Mouse (Mus musculus) spleen, adult 2 months (tissue): ENCODE data around the gene Tdrd5. TPM values are rescaled to one million over a fixed set of nuclear protein-coding genes. Genes with fewer than 3 reads are reported as not detected.

Experiments used
- DNase-seq, 2 experiments: peaks; one replicate each; pipeline versions ENCODE4 v3.0.0 to v3.0.0-alpha.2; 2012 to 2021; ENCODE audit warnings: low spot score in 2 of 2, low read depth in 1 of 2
- H3K27ac ChIP-seq: fragments of 200-500 bp; 2 replicates; pipeline ENCODE4 v1.5.1; 2012; ENCODE audit warnings: low read length, inconsistent platforms; ENCODE audit not compliant: insufficient read depth
- H3K27me3 ChIP-seq: fragments of 200-500 bp; 2 replicates; pipeline ENCODE4 v1.6.1; 2012; ENCODE audit warnings: mild to moderate bottlenecking, moderate library complexity, low read length, inconsistent platforms; ENCODE audit not compliant: control insufficient read depth, insufficient read depth
- H3K36me3 ChIP-seq: fragments of 200-500 bp; 2 replicates; pipeline ENCODE4 v1.6.1; 2012; ENCODE audit warnings: mild to moderate bottlenecking, low read length, inconsistent platforms; ENCODE audit not compliant: control insufficient read depth, insufficient read depth
- H3K4me1 ChIP-seq: fragments of 200-500 bp; 2 replicates; pipeline ENCODE4 v1.6.1; 2011; ENCODE audit warnings: inconsistent platforms; ENCODE audit not compliant: control insufficient read depth, insufficient read depth, insufficient read length
- H3K4me3 ChIP-seq: fragments of 200-500 bp; 2 replicates; pipeline ENCODE4 v1.5.1; 2011; ENCODE audit warnings: mild to moderate bottlenecking, inconsistent platforms; ENCODE audit not compliant: insufficient read depth, insufficient read length; ENCODE audit errors: extremely low read depth
- CTCF ChIP-seq: fragments of 200-500 bp; IDR thresholded peaks from 2 replicates; pipeline ENCODE4 v1.5.1; 2011; ENCODE audit warnings: mild to moderate bottlenecking, inconsistent platforms; ENCODE audit not compliant: insufficient read depth, insufficient read length, insufficient replicate concordance; ENCODE audit errors: extremely low read depth
- POLR2A ChIP-seq: fragments of 200-500 bp; IDR thresholded peaks from 2 replicates; pipeline ENCODE4 v1.6.1; 2011; ENCODE audit warnings: low read depth, low read length, inconsistent platforms
- WGBS: fragments of 180-500 bp; shearing (Covaris S2); methylation state at CpG from one replicate; pipeline ENCODE4 v1.1.7; 2018; 5-methylcytosine and 5-hydroxymethylcytosine counted together
- polyA plus RNA-seq: library from polyadenylated mRNA; depleted of rRNA; stranded (reverse); fragments of >200 nt; gene quantifications from 2 replicates; pipeline ENCODE4 v1.2.3, GENCODE M21; 2012; rRNA removed

Gene Tdrd5
- polyA plus RNA-seq = not detected in 2 replicates

DNA sequence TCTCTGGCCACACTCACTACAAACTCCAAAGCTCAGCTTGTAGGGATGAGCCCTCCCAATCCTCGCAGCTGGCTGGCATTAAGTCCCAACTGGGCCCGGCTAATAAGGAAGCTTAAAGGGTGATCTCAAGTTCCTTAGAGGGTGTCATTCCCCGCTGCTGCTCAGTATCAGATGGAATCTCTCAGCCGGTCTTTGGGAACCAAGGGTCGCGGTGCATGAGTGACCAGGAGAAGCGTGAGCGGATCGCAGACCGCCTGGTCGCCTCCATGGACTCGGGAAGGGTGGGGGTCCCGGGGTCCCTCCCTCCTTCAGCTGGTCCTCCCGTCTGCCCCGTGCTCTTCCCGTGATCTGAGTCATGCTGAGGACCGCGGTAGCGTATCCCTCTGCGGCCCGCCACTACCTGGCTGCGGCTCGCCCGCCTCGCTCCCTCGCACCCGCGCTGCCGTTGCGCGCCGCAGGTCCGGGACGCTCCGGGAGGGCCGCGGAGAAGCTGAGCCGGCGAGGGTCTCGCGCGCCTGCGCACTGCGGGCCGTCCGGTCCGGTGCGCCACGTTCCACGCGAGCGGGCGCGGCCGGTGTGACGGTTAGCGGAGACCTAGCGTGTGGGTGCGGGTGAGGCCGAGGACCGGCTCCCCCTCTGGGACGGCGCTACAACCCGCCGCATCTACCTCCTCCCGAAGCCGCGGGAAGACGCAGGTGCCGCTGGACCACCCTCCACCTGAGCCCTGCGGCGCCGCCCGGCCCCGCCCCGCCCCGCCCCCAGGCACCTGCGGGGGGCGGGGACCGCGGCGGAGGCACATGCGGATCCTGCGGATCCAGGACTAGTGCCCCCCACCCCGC, at the start of gene Tdrd5:
TSS of gene Tdrd5 (minus strand) at position 754 of the 839 bp plus-strand sequence.
- WGBS = 3% methylated on average over 79 of the region's 85 CpGs
- Histone ChIP-seq H3K27ac (no peak within 1 kb of the TSS), H3K36me3 (no peaks in the 10 kb centered on the region), H3K4me1 (peaks cover 5% of the 10 kb centered on the region), H3K27me3 (peaks cover 7% of the 10 kb centered on the region), H3K4me3 (peak within 1 kb of the TSS; percentile 54)
- TF ChIP-seq POLR2A (no peak), CTCF (no peak)
- DNase-seq = no peak

DNA sequence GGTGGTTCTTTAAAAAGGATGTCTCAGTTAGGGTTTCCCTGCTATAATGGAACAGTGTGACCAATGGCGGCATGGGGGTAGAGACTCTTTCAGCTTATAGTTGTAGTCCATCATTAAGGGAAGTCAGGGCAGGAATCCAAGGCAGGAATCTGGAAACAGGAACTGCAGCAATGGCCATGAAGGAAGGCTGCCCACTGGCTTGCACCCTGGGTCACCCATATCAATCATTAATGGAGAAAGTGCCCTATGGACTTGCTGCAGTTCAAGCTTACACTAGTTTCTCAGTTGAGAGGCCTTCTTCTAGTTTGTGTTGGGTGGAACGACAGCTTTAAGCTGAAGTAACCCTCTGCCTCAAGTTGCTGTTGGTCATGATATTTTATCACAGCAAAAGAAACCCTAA, 49.0 kb upstream of the Tdrd5 start:
- Histone ChIP-seq H3K27ac (no peak overlapping the region), H3K4me1 (no peaks in the 10 kb centered on the region), H3K4me3 (no peak overlapping the region), H3K27me3 (no peaks in the 10 kb centered on the region), H3K36me3 (no peaks in the 10 kb centered on the region)
- TF ChIP-seq CTCF (no peak), POLR2A (no peak)
- DNase-seq = no peak
- 94% methylated on average over 2 of the region's 2 CpGs for WGBS

DNA sequence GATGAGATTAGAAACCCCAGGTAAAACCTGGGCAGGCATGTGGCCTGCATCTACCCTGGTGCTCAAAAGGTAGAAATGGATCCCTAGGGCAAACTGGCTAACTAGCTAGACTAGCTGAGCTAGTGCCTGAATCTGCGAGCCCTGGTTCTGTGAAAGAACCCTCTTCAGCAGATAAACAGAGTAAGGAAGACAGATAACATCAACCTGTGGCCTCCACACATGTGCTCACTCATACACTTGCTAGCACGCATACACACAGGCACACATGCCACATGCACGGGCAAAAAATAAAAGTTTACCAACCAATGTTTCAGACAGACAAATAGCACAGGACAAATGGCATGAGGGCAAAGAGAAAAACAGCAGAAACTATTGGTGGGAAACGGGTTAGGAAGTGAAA, 47.0 kb upstream of the Tdrd5 start:
- no peaks in the 10 kb centered on the region for H3K4me1 ChIP-seq
- TF ChIP-seq CTCF (no peak), POLR2A (no peak)
- DNase-seq = no peak
- no peak overlapping the region for H3K4me3 ChIP-seq
- 0 out of 2 replicates have a peak, but pooled peaks cover 2% of the 10 kb centered on the region for H3K27me3 ChIP-seq
- no peak overlapping the region for H3K27ac ChIP-seq
- WGBS = 70% methylated on average over 4 of the region's 4 CpGs
- no peaks in the 10 kb centered on the region for H3K36me3 ChIP-seq

DNA sequence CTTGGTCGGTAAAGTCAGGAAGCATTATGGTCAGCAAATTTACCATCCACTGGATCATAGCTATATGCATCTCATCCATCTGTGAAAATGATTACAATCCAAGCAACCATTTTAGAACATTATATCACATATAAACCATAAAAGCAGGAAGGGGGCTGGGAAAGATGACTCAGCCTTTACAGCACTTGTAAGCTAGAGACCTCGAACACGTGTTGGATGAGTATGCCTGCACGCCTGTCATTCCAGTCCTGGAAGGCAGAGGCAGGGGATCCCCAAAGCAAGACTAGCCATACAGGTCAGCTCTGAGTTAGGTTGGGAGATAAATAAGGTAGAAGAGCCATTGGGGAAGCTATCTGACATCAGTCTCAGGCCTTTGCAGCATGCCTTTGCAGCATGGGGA, 45.6 kb upstream of the Tdrd5 start:
- DNase-seq = no peak
- Histone ChIP-seq H3K27me3 (0 out of 2 replicates have a peak, but pooled peaks cover 2% of the 10 kb centered on the region), H3K4me1 (no peaks in the 10 kb centered on the region), H3K36me3 (no peaks in the 10 kb centered on the region), H3K4me3 (no peak overlapping the region), H3K27ac (no peak overlapping the region)
- 66% methylated on average over 4 of the region's 4 CpGs for WGBS
- no peak for TF ChIP-seq CTCF
- TF ChIP-seq POLR2A = no peak

GRCm38 (mm10) chr1:156345633-156346032, 42.2 kb upstream of the Tdrd5 start:
- Histone ChIP-seq H3K27me3 (0 out of 2 replicates have a peak, but pooled peaks cover 2% of the 10 kb centered on the region), H3K4me3 (no peak overlapping the region), H3K4me1 (no peaks in the 10 kb centered on the region), H3K36me3 (no peaks in the 10 kb centered on the region), H3K27ac (no peak overlapping the region)
- TF ChIP-seq CTCF (no peak), POLR2A (no peak)
- 95% methylated on average over 4 of the region's 4 CpGs for WGBS
- no peak for DNase-seq

GRCm38 (mm10) chr1:156344433-156344832, 41.0 kb upstream of the Tdrd5 start:
- Histone ChIP-seq H3K36me3 (no peaks in the 10 kb centered on the region), H3K4me3 (no peak overlapping the region), H3K27ac (no peak overlapping the region), H3K27me3 (0 out of 2 replicates have a peak, but pooled peaks cover 2% of the 10 kb centered on the region), H3K4me1 (no peaks in the 10 kb centered on the region)
- DNase-seq = no peak
- TF ChIP-seq POLR2A (no peak), CTCF (no peak)
- WGBS = 82% methylated on average over 4 of the region's 4 CpGs

DNA sequence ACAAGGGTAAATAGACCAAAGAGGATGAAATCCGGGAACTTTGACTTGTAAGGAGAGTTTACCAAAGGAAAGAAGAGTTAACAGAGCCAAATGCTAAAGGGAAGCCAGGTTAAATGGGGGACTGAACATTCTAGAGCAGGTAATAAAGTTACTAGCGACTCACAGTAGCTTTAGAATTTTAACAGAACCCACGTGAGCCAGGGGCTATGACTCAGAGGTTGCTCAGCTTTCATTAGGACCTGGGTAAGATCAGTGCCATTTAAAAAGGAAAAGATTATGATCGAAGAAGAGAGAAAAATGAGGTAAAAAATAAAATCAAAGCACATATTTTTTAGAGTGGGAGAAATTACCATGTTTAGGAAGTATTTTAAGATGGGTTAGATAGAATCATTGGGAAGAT, 37.4 kb upstream of the Tdrd5 start:
- DNase-seq = no peak
- H3K4me1 ChIP-seq = no peaks in the 10 kb centered on the region
- WGBS = 82% methylated on average over 4 of the region's 4 CpGs
- no peak overlapping the region for H3K27ac ChIP-seq
- no peak overlapping the region for H3K4me3 ChIP-seq
- TF ChIP-seq CTCF = no peak
- H3K36me3 ChIP-seq = no peaks in the 10 kb centered on the region
- 0 out of 2 replicates have a peak, but pooled peaks cover 2% of the 10 kb centered on the region for H3K27me3 ChIP-seq

GRCm38 (mm10) chr1:156323126-156323525, 19.7 kb upstream of the Tdrd5 start:
- TF ChIP-seq POLR2A = no peak
- TF ChIP-seq CTCF = no peak
- Histone ChIP-seq H3K4me3 (no peak overlapping the region), H3K36me3 (no peaks in the 10 kb centered on the region), H3K27ac (no peak overlapping the region), H3K4me1 (no peaks in the 10 kb centered on the region), H3K27me3 (no peaks in the 10 kb centered on the region)
- DNase-seq = no peak
- WGBS = 92% methylated on average over 9 of the region's 9 CpGs
